Mouse (Mus musculus): Measurements from ENCODE around the gene Pitpna.

GRCm38 (mm10) chr11:75656621-75657590, 69.0 kb downstream of the Pitpna start:
- no peak for TF ChIP-seq CTCF (IDR thresholded peaks at IDR 0.05 in 2 of 3, conservative IDR thresholded peaks at IDR 0.05 in 1 of 3; ENCODE audit: control insufficient read depth in 1 of 3, insufficient read depth in 1 of 3, low read depth in 2 of 3, low read length in 3 of 3, poor library complexity in 1 of 3, severe bottlenecking in 1 of 3)
- TF ChIP-seq E2F4 (IDR thresholded peaks at IDR 0.05; ENCODE audit: borderline replicate concordance, low read depth, low read length) = no peak
- no peak for TF ChIP-seq EP300 (IDR thresholded peaks at IDR 0.05; ENCODE audit: low read depth in 1 of 2, low read length in 2 of 2)
- TF ChIP-seq GATA1 (IDR thresholded peaks at IDR 0.05; ENCODE audit: low read depth, low read length) = no peak
- no peak for TF ChIP-seq MAFK (IDR thresholded peaks at IDR 0.05; ENCODE audit: borderline replicate concordance, low read depth, low read length)
- no peak for TF ChIP-seq ZNF384 (IDR thresholded peaks at IDR 0.05; ENCODE audit: low read depth, low read length)
- no peak for TF ChIP-seq POLR2A (IDR thresholded peaks at IDR 0.05; ENCODE audit: control insufficient read depth in 1 of 2, insufficient read depth in 1 of 2, low read depth in 1 of 2, low read length in 2 of 2, poor library complexity in 1 of 2)
- TF ChIP-seq NELFE (IDR thresholded peaks at IDR 0.05; ENCODE audit: low read depth, low read length) = no peak
- no peak for TF ChIP-seq SIN3A (IDR thresholded peaks at IDR 0.05; ENCODE audit: low read length)
- TF ChIP-seq ZMIZ1 (IDR thresholded peaks at IDR 0.05; ENCODE audit: low read depth, low read length) = no peak
- no peak for TF ChIP-seq ELF1 (IDR thresholded peaks at IDR 0.05; ENCODE audit: low read depth, low read length)
- TF ChIP-seq CHD1 (IDR thresholded peaks at IDR 0.05; ENCODE audit: low read depth, low read length) = no peak
- no peak for TF ChIP-seq ZKSCAN1 (IDR thresholded peaks at IDR 0.05; ENCODE audit: low read depth, low read length)
- TF ChIP-seq UBTF (IDR thresholded peaks at IDR 0.05; ENCODE audit: borderline replicate concordance, insufficient read depth, low read depth, low read length) = no peak

Data from MEL (cell line).